Mouse (Mus musculus) spleen, postnatal 4 days (tissue): ENCODE data around the gene Rfx8.
A peak's percentile ranks its signal among the peaks of the same experiment; 100 is the strongest.

Experiments
- DNase-seq, 2 experiments: peaks; one replicate each; pipeline ENCODE4 v3.0.0; 2022; ENCODE audit warnings: low spot score in 2 of 2

Gene Rfx8

DNA sequence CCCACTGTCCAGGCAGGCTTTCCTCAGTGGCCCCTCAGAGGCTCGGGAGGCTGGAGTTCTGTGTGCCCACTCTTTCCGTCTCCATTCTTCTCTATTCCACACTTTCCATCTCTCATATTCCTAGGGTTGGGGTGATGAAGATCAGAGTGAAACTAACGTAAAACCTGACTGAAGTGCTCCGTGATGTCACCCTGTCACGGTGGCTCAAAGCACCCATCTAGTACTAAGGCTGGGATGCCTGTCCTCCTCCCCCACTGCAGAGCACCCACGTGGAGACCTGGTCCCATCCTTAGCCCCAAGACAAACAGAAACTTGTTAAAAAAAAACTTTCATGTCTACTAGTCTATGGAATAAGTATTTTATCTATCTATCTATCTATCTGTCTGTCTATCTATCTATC lies 14.1 kb upstream of the Rfx8 start:
- DNase-seq: no peak

GRCm38 (mm10) chr1:39734311-39734710 lies 13.5 kb upstream of the Rfx8 start:
- DNase-seq: no peak

GRCm38 (mm10) chr1:39733876-39734275 lies 13.1 kb upstream of the Rfx8 start:
- DNase-seq: no peak

DNA sequence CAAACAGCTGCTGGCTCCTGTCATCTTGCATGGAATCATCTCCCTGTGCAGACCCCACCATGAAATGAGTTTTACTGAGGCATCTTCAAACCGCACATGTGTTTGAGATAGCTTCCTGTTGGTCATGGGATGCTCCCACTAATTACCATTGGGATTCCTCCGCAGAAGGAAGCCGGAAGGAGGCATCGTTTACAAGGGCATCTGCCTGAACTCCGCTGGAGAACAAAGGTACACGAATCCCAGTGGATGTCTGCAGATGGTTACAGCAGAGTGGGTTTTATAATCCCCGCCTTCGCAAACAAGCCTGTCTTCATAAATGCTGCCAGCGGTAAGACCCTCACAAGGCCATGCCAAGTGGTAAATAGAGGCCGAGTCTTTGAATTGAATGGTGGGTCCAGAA lies 11.3 kb upstream of the Rfx8 start:
- no peak for DNase-seq

- no peak for DNase-seq
Observed at GRCm38 (mm10) chr1:39731543-39731942, 10.7 kb upstream of the Rfx8 start.

DNA sequence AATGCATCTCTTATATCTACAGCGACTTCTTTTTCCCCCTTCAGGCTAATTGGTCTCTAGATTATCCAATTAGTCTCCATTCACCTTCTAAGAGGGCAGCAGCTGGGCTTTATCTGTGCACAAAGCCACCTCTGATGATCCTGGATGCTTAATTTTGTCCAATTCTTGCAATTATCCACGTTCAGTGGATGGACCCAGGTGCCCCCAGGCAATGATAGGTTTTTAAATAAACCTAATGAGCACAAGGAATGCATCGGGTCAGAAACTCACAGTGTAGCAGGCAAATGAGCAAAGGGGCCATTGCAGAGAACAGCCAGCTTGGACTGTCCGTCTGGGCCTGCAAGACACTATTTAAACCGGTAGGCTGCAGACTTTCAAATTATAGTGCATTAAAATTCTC lies 10.1 kb upstream of the Rfx8 start:
- no peak for DNase-seq

GRCm38 (mm10) chr1:39729919-39730318 lies 9.1 kb upstream of the Rfx8 start:
- DNase-seq: no peak

DNA sequence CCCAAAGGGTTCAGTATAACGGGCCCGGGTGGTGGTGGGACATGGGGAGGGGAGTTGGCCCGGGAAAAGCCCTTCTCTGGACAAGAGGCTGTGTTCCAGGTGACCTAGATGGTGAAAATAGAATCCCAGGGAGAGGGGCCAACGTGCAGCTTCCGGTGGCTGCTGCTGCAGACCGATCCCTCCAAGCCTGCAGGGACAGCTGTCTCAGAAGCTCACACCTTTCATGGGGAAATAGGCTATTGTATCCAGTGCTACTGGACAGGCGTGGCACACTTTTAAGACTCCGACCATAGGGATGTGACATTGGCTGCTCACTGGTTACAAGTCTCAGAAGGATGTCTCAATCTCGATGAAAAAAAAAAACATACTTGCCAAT lies 542 bp upstream of the Rfx8 start:
- DNase-seq: no peak

- no peak for DNase-seq
Observed at GRCm38 (mm10) chr1:39720186-39720585, 611 bp downstream of the Rfx8 start.

DNA sequence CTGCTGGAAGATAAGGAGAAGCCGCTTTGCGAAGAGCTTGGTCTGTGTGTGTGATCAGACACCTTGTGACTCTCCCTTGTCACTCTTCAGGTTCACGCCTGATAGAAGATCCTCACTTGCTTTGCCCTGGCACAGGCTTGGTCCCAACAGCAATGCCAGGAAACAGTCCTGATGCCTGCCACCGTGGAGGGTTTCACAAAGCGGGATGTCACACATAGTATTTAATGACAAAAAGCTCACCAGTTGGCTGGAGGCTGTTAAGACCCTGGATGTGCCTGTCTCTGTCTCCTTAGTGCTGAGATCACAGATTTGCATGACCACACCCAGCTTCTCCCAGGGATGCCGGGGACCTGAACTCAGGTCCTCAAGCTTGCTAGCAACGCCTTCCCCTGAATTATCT lies 5.2 kb downstream of the Rfx8 start:
- no peak for DNase-seq

GRCm38 (mm10) chr1:39714729-39715128 lies 6.1 kb downstream of the Rfx8 start:
- DNase-seq: no peak

DNA sequence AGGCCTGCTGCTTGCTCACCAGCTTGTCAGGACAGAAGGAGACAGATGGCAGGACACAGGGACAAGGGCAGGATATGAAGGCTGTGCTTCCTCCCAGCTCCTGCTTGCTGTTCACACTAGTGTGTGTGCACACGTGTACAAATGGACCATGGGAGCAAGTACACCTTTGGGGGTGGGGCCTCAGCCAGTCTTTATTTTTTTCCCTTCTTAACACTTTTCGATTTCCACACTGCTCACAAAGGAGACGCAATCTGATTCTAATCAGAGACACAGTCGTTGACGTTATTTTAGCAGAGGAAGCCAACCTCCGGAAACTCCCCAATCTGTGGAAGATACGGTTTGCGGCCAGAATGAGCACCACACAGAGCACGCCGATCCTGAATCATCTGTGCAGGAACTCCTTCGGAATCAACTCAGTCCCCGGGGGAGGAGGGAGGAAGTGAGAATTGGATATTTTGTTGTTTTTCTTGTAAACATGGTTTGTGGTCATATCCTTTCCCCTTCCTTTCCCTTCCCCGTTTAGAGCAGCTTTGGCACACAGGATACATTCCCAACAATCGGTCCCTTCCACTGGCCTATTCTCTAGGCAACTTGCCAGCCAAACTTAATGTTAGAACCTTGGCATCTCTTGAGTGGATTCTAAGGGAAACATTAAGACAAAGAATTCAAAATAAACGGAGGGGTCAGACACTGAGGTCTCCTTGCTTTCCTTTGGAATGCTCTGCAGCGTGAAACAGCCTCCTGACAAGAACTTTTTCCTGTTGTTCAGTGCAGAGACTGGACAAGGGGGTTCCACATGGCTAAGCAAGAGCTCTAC lies 6.7 kb downstream of the Rfx8 start:
- no peak for DNase-seq

- no peak for DNase-seq
Observed at GRCm38 (mm10) chr1:39713300-39713699, 7.5 kb downstream of the Rfx8 start.

- no peak for DNase-seq
Observed at GRCm38 (mm10) chr1:39712261-39712660, 8.5 kb downstream of the Rfx8 start.

- DNase-seq: no peak
Observed at GRCm38 (mm10) chr1:39710604-39711003, 10.2 kb downstream of the Rfx8 start.

DNA sequence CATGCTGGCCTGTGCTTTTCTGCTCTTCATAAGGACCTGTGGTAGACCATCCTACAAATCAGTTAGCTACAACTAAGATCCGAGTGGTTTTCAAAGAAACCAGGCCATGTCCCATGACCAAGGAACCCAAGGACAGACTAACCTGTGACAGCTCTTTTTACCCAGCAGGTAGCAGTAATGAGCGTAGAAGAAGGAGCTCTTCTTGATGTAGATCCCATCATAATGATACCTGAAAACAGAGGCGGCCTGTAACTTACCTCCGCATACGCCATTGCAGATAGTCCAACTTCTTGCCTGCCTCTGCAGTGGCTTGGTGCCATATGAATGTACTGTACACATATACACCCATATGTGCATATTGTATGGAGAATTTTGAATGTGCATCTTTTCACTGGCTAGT lies 10.8 kb downstream of the Rfx8 start:
- DNase-seq: no peak

GRCm38 (mm10) chr1:39708778-39709177 lies 12.0 kb downstream of the Rfx8 start:
- no peak for DNase-seq

GRCm38 (mm10) chr1:39702216-39703046 lies 18.4 kb downstream of the Rfx8 start:
- DNase-seq: no peak

DNA sequence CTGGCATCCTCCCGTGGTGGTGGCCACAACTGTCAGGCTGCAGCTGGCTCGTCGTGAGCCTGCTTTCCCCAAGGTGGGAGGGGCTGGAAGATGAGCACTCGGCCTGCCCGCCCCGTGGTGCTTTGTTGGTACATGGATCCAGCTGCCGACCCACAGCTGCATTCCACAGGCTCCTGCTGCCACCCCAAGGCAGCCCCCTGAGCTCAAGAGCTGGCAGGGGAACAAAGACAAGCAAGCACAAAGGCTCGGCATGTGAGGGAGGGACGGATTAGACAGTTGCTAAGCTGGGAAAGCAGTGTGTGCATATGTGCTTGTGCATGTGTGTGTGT lies 19.6 kb downstream of the Rfx8 start:
- no peak for DNase-seq

GRCm38 (mm10) chr1:39700599-39701273 lies 20.1 kb downstream of the Rfx8 start:
- DNase-seq: no peak

DNA sequence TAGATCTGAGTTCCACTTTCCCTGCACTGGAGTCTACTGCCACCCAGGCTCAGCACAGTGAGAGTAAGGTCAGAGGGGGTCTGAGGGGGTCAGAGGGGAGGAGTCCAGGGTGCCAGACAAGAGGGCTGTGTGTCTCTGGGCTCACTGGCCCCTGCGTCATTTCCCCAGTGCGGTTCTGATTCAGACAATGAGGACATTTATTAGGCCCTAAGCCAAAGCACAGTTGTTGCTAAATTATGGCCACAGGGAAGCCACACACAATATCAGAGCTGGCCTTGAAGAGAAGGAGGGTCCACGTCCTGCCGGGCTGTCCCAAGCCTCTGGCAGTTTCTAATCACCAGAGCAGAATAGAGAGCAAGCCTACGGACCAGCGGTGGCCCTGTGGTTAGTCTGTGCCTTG lies 22.3 kb downstream of the Rfx8 start:
- no peak for DNase-seq

- DNase-seq: no peak
Observed at GRCm38 (mm10) chr1:39695198-39695597, 25.6 kb downstream of the Rfx8 start.

- peak in 1 of 2 experiments; percentile 54 for DNase-seq
Observed at GRCm38 (mm10) chr1:39694756-39695155, 26.0 kb downstream of the Rfx8 start.
